Mouse (Mus musculus): ENCODE results near the gene Opcml. TPM values are rescaled to one million over a fixed set of nuclear protein-coding genes. Genes with fewer than 3 reads are reported as not detected.

The Opcml gene
- total and polyA plus RNA-seq, 2 experiments from 2014 or later = 0.49 to 0.57 TPM

DNA sequence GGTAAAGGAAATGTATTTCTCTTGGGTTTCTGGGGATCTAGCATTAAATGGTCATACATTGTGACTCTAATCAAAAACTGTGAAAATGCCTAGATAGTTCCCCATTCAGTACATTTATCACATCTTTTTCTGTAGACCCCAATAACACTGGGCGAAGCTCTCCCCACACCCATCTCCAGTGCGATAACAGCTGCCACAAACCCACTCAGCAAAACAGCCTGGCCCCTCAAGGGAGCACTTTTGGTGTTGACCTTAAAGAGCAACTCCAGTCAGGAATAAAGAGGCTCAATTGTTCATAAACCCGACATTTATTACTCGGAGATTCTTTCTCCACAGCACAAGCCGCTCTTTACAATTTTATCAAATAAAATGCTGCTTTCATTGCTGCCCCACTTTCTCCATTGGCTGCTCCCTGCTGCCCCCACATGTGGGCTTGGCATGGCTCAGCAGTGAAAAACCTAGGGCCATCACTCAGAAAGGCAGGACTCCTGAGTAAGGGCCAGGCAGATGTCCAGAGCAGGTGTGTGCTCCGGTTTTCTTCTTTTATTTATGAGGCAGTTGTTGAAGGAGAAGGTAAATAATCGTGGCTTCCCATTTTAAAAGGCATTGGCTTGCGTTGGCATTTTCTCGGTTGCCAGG lies 781.7 kb downstream of the Opcml start:
- TF ChIP-seq EP300 (IDR thresholded peaks at IDR 0.05; ENCODE audit: low read depth) = no peak
- TF ChIP-seq CTCF (IDR thresholded peaks at IDR 0.05; ENCODE audit: low read depth) = no peak
- H3K9ac ChIP-seq (replicated peaks; ENCODE audit: low read depth, low read length) = no peak overlapping the region
- 82% methylated on average over 9 of the region's 9 CpGs for WGBS
- H3K4me3 ChIP-seq (ENCODE audit: low read depth, low read length) = no peak overlapping the region
- H3K4me1 ChIP-seq (ENCODE audit: control insufficient read depth, insufficient read depth) = no peaks in the 10 kb centered on the region
- H3K4me2 ChIP-seq (ENCODE audit: low read depth, low read length) = no peak overlapping the region
- H3K27me3 ChIP-seq (ENCODE audit: control insufficient read depth, insufficient read depth, low read length) = no peaks in the 10 kb centered on the region
- no peak overlapping the region for H3K27ac ChIP-seq (ENCODE audit: low read depth)
- no peak for ATAC-seq (ENCODE audit: insufficient read depth, low read depth)
- H3K9me3 ChIP-seq (replicated peaks; ENCODE audit: control insufficient read depth, low read length) = no peaks in the 10 kb centered on the region
- no peaks in the 10 kb centered on the region for H3K36me3 ChIP-seq (replicated peaks; ENCODE audit: control insufficient read depth, insufficient read depth, low read length)
- DNase-seq (ENCODE audit: low spot score) = no peak

DNA sequence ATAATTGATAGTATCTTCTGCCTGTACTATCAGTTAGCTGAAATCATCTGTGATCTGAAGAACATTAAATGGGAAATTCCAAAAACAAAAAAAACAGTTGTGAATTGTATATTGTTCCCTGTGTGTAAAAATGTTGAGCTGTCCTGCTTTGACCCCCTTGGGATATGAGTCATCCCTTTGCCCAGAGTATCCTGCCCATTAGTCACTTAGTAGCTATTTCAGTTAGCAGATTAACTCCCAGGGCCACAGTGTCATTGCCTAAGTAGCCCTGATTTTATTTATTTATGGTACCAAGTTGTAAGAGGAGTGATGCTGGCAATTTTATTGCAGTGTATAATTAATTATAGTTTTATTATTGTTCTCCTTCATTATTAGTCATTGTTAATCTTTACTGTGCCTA lies 788.2 kb downstream of the Opcml start:
- H3K4me3 ChIP-seq (ENCODE audit: low read depth, low read length) = no peak overlapping the region
- no peaks in the 10 kb centered on the region for H3K27me3 ChIP-seq (ENCODE audit: control insufficient read depth, insufficient read depth, low read length)
- H3K27ac ChIP-seq (ENCODE audit: low read depth) = no peak overlapping the region
- H3K4me1 ChIP-seq (ENCODE audit: control insufficient read depth, insufficient read depth) = no peaks in the 10 kb centered on the region
- no peak for TF ChIP-seq CTCF (IDR thresholded peaks at IDR 0.05; ENCODE audit: low read depth)
- TF ChIP-seq EP300 (IDR thresholded peaks at IDR 0.05; ENCODE audit: low read depth) = no peak
- peak; percentile 11 for DNase-seq (ENCODE audit: low spot score)
- no peaks in the 10 kb centered on the region for H3K36me3 ChIP-seq (replicated peaks; ENCODE audit: control insufficient read depth, insufficient read depth, low read length)
- no peak overlapping the region for H3K4me2 ChIP-seq (ENCODE audit: low read depth, low read length)
- ATAC-seq (ENCODE audit: insufficient read depth, low read depth) = no peak
- H3K9me3 ChIP-seq (replicated peaks; ENCODE audit: control insufficient read depth, low read length) = no peaks in the 10 kb centered on the region
- no peak overlapping the region for H3K9ac ChIP-seq (replicated peaks; ENCODE audit: low read depth, low read length)

DNA sequence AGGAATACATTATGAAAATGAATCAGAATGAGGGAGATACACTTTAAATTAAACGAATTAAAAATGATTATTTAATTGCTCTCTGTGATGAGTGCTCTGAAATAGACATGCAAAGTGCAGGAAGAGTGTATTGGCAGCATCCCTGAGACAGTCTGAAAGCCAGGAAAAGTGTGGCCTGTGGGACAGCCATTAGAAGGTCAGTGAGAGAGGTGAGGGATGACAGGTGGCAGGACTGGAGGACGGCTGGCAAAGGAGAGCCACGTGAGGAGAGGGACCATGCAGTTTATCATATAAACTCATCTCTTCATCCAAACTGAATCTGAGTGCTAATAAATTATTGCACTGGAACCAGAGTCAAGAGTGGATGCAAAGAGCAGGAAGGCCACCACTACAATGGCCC lies 796.7 kb downstream of the Opcml start:
- ATAC-seq (ENCODE audit: insufficient read depth, low read depth) = no peak
- Histone ChIP-seq H3K36me3 (replicated peaks; ENCODE audit: control insufficient read depth, insufficient read depth, low read length) (no peaks in the 10 kb centered on the region), H3K4me1 (ENCODE audit: control insufficient read depth, insufficient read depth) (no peaks in the 10 kb centered on the region), H3K9me3 (replicated peaks; ENCODE audit: control insufficient read depth, low read length) (no peaks in the 10 kb centered on the region), H3K27me3 (ENCODE audit: control insufficient read depth, insufficient read depth, low read length) (no peaks in the 10 kb centered on the region), H3K9ac (replicated peaks; ENCODE audit: low read depth, low read length) (no peak overlapping the region), H3K4me2 (ENCODE audit: low read depth, low read length) (no peak overlapping the region), H3K4me3 (ENCODE audit: low read depth, low read length) (no peak overlapping the region), H3K27ac (ENCODE audit: low read depth) (no peak overlapping the region)
- TF ChIP-seq CTCF (IDR thresholded peaks at IDR 0.05; ENCODE audit: low read depth) = no peak
- no peak for TF ChIP-seq EP300 (IDR thresholded peaks at IDR 0.05; ENCODE audit: low read depth)
- 59% methylated on average over 3 of the region's 3 CpGs for WGBS
- DNase-seq (ENCODE audit: low spot score) = no peak

DNA sequence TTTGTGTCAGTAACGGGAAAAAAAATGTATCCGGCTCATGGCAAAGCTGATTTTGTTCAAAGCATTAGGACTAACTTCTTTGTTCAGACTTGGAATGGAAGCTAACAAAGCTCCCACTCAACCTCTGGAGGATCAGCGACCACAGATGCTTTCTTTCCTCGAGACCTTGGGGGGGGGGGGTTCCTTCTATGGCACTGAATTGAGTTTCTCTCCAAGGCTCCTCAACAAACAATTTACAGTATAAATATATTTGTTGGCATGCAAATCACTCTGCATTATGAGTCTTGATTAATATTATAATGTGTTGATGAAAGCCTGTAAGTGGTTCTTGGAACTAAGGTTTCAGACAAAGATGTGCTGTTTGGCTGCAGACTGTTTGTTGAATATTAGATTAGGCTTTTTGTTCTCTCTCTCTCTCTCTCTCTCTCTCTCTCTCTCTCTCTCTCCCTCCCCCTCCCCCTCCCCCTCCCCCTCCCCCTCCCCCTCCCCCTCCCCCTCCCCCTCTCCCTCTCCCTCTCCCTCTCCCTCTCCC lies 797.3 kb downstream of the Opcml start:
- Histone ChIP-seq H3K9me3 (replicated peaks; ENCODE audit: control insufficient read depth, low read length) (no peaks in the 10 kb centered on the region), H3K4me3 (ENCODE audit: low read depth, low read length) (no peak overlapping the region), H3K27ac (ENCODE audit: low read depth) (no peak overlapping the region), H3K4me2 (ENCODE audit: low read depth, low read length) (no peak overlapping the region), H3K36me3 (replicated peaks; ENCODE audit: control insufficient read depth, insufficient read depth, low read length) (no peaks in the 10 kb centered on the region), H3K4me1 (ENCODE audit: control insufficient read depth, insufficient read depth) (no peaks in the 10 kb centered on the region), H3K27me3 (ENCODE audit: control insufficient read depth, insufficient read depth, low read length) (no peaks in the 10 kb centered on the region), H3K9ac (replicated peaks; ENCODE audit: low read depth, low read length) (no peak overlapping the region)
- TF ChIP-seq EP300 (IDR thresholded peaks at IDR 0.05; ENCODE audit: low read depth) (no peak), CTCF (IDR thresholded peaks at IDR 0.05; ENCODE audit: low read depth) (no peak)
- 94% methylated on average over 4 of the region's 4 CpGs for WGBS
- DNase-seq (ENCODE audit: low spot score) (no peak), ATAC-seq (ENCODE audit: insufficient read depth, low read depth) (no peak)

DNA sequence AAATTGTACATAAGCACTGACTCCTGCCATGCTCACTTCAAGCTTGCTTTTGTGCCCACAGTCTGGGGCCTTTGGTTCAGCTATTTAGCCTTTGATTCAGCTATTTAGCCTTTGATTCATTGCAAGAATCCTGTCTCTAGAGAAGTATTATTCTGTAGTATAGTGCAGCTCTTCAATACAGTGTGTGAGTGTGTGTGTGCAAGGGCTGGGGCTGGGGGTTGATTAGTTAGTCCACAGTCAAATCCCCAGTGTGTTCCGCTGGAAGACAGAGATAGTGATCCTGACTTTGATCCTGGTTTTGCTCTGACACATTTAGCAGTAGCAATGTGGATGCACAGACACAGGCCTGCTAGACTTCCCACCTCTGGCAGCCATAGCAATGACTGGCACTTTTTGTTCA lies 797.9 kb downstream of the Opcml start:
- WGBS = 66% methylated on average over 1 of the region's 1 CpGs
- Histone ChIP-seq H3K4me1 (ENCODE audit: control insufficient read depth, insufficient read depth) (no peaks in the 10 kb centered on the region), H3K9me3 (replicated peaks; ENCODE audit: control insufficient read depth, low read length) (no peaks in the 10 kb centered on the region), H3K36me3 (replicated peaks; ENCODE audit: control insufficient read depth, insufficient read depth, low read length) (no peaks in the 10 kb centered on the region), H3K27ac (ENCODE audit: low read depth) (no peak overlapping the region), H3K9ac (replicated peaks; ENCODE audit: low read depth, low read length) (no peak overlapping the region), H3K4me2 (ENCODE audit: low read depth, low read length) (no peak overlapping the region), H3K27me3 (ENCODE audit: control insufficient read depth, insufficient read depth, low read length) (no peaks in the 10 kb centered on the region), H3K4me3 (ENCODE audit: low read depth, low read length) (no peak overlapping the region)
- TF ChIP-seq CTCF (IDR thresholded peaks at IDR 0.05; ENCODE audit: low read depth) = no peak
- TF ChIP-seq EP300 (IDR thresholded peaks at IDR 0.05; ENCODE audit: low read depth) = no peak
- DNase-seq (ENCODE audit: low spot score) = no peak
- ATAC-seq (ENCODE audit: insufficient read depth, low read depth) = no peak

DNA sequence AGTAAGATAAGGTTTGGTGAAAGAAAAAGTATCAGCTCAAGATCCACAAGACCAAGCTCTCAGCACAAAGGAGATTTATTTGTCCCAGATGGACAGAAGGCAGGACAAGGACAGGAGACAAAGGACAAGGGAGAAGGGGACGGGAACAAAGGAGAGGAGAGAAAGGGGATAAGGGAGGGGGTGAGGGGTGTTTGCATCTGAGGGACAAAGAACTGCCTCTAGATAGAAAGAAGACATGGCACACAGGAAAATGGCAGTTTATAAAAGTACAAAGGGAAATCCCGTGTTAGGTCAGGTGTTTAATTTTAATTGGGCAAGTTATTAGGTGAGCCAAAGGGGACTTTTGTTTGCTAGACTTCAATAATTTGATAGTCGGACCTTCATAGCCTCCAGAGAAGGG lies 801.6 kb downstream of the Opcml start:
- Histone ChIP-seq H3K9me3 (replicated peaks; ENCODE audit: control insufficient read depth, low read length) (no peaks in the 10 kb centered on the region), H3K4me1 (ENCODE audit: control insufficient read depth, insufficient read depth) (no peaks in the 10 kb centered on the region), H3K36me3 (replicated peaks; ENCODE audit: control insufficient read depth, insufficient read depth, low read length) (no peaks in the 10 kb centered on the region), H3K27ac (ENCODE audit: low read depth) (no peak overlapping the region), H3K4me3 (ENCODE audit: low read depth, low read length) (no peak overlapping the region), H3K4me2 (ENCODE audit: low read depth, low read length) (no peak overlapping the region), H3K27me3 (ENCODE audit: control insufficient read depth, insufficient read depth, low read length) (no peaks in the 10 kb centered on the region), H3K9ac (replicated peaks; ENCODE audit: low read depth, low read length) (no peak overlapping the region)
- ATAC-seq (ENCODE audit: insufficient read depth, low read depth) (no peak), DNase-seq (ENCODE audit: low spot score) (no peak)
- WGBS = 54% methylated on average over 3 of the region's 3 CpGs
- no peak for TF ChIP-seq EP300 (IDR thresholded peaks at IDR 0.05; ENCODE audit: low read depth)
- no peak for TF ChIP-seq CTCF (IDR thresholded peaks at IDR 0.05; ENCODE audit: low read depth)
